Mouse (Mus musculus): ENCODE data around the gene Aspa. TPM values are rescaled to one million over a fixed set of nuclear protein-coding genes. Genes with fewer than 3 reads are reported as not detected.

The Aspa gene
- polyA plus RNA-seq, 1 experiment from 2014 or later, result 1.4 TPM

DNA sequence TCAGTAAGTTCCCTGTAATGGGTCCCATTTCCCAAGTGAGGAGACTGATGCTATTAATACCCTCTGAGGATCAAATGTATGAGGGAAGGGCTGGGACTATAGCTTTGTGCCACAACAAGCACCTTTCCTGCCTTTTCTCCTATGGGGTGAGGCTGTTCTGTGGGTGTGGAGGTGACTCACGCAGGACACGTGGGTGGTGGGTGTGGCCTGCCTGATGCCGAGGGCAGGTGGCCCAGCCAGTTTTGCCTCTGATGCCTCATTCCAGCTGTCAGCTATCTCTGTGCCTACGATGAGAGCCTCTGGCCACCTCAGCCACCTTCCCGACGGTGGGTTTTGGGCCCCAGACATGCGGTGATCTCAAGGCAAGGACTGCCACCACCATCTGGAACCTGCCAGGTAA is 62.1 kb downstream of the Aspa start, which contains the start of gene Trpv3:
Gene Trpv3 (plus strand): TSS at position 122 of the 400 bp plus-strand sequence.
- Histone ChIP-seq H3K27me3 (ENCODE audit: control insufficient read depth, insufficient read depth, low read depth, low read length) (no peaks in the 10 kb centered on the region), H3K27ac (ENCODE audit: low read length) (no peak within 1 kb of the TSS), H3K36me3 (ENCODE audit: control insufficient read depth, insufficient read depth, low read length) (no peaks in the 10 kb centered on the region), H3K4me1 (replicated peaks; ENCODE audit: control insufficient read depth, insufficient read depth, low read length) (no peaks in the 10 kb centered on the region), H3K4me2 (ENCODE audit: low read depth, low read length) (no peak within 1 kb of the TSS), H3K9ac (ENCODE audit: low read length) (no peak within 1 kb of the TSS), H3K4me3 (ENCODE audit: low read length) (no peak within 1 kb of the TSS), H3K9me3 (ENCODE audit: control insufficient read depth, low read length) (no peaks in the 10 kb centered on the region)
- 71% methylated on average over 7 of the region's 7 CpGs for WGBS
- ATAC-seq (ENCODE audit: low read depth), result no peak

DNA sequence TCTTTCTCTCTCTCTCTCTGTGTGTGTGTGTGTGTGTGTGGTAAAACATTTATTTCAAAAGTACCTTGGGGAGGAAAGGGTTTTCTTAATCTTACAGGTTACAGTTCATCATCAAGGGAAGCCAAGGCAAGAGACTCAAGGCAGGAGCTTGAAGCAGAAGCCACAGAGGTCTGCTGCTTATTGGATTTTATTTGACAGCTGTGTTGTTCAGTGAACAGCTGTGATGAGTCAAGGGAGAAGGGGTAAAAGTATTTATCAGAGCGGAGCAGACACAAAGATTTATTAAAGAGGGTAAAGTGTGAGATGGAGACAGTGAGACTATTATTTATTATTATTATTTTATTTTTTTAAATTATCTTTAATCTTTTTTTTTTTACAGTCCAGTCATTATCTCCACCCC is 68.0 kb downstream of the Aspa start:
- WGBS, result 51% methylated on average over 1 of the region's 1 CpGs
- no peak overlapping the region for H3K4me3 ChIP-seq (ENCODE audit: low read length)
- no peak for ATAC-seq (ENCODE audit: low read depth)
- H3K27ac ChIP-seq (ENCODE audit: low read length), result no peak overlapping the region
- H3K27me3 ChIP-seq (ENCODE audit: control insufficient read depth, insufficient read depth, low read depth, low read length), result no peaks in the 10 kb centered on the region
- H3K36me3 ChIP-seq (ENCODE audit: control insufficient read depth, insufficient read depth, low read length), result no peaks in the 10 kb centered on the region
- H3K9me3 ChIP-seq (ENCODE audit: control insufficient read depth, low read length), result no peaks in the 10 kb centered on the region
- no peak overlapping the region for H3K4me2 ChIP-seq (ENCODE audit: low read depth, low read length)
- no peaks in the 10 kb centered on the region for H3K4me1 ChIP-seq (replicated peaks; ENCODE audit: control insufficient read depth, insufficient read depth, low read length)
- H3K9ac ChIP-seq (ENCODE audit: low read length), result no peak overlapping the region

DNA sequence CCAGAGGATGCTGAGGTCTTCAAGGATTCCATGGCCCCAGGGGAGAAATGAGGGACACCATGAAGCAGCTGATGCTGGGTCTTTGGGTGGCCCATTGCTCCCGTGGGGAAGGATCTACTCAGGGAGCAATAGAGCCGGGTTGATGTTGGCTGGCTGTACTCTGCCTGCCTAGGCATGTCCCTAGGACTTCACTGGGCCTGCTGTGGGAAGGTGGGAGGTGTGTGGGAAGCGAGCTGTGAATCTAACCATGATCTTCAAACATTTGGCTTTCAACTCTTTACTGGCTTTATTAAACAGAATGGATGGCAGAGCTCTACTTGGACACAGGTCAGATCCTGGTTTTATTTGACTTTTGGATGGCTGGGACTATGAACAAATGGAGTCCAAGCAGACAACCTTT is 68.9 kb downstream of the Aspa start:
- H3K4me2 ChIP-seq (ENCODE audit: low read depth, low read length), result no peak overlapping the region
- no peak overlapping the region for H3K27ac ChIP-seq (ENCODE audit: low read length)
- no peaks in the 10 kb centered on the region for H3K27me3 ChIP-seq (ENCODE audit: control insufficient read depth, insufficient read depth, low read depth, low read length)
- no peak overlapping the region for H3K4me3 ChIP-seq (ENCODE audit: low read length)
- H3K4me1 ChIP-seq (replicated peaks; ENCODE audit: control insufficient read depth, insufficient read depth, low read length), result no peaks in the 10 kb centered on the region
- H3K36me3 ChIP-seq (ENCODE audit: control insufficient read depth, insufficient read depth, low read length), result no peaks in the 10 kb centered on the region
- no peak overlapping the region for H3K9ac ChIP-seq (ENCODE audit: low read length)
- ATAC-seq (ENCODE audit: low read depth), result no peak
- WGBS, result 57% methylated on average over 3 of the region's 3 CpGs
- no peaks in the 10 kb centered on the region for H3K9me3 ChIP-seq (ENCODE audit: control insufficient read depth, low read length)

DNA sequence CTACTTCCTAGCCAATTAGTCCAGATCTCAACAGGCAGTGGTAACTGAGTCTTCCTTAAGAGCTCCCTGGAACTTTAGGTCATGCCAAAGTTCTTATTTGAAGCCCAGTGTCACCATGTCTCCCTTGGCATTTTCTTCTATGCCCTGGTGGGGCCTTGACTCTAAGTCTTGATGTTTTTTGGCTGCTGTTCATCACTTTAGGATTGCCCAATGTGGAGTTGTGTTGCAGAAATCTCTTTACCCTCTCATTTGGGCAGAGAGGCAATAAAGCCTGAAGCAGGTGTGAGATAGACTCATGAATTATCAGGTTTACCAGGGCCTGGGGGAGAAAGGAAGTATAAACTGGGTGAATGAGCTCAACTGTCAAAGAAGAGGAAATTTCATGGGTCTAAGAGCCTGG is 70.7 kb downstream of the Aspa start:
- Histone ChIP-seq H3K4me3 (ENCODE audit: low read length) (no peak overlapping the region), H3K9ac (ENCODE audit: low read length) (no peak overlapping the region), H3K9me3 (ENCODE audit: control insufficient read depth, low read length) (no peaks in the 10 kb centered on the region), H3K27ac (ENCODE audit: low read length) (no peak overlapping the region), H3K27me3 (ENCODE audit: control insufficient read depth, insufficient read depth, low read depth, low read length) (no peaks in the 10 kb centered on the region), H3K4me2 (ENCODE audit: low read depth, low read length) (no peak overlapping the region), H3K4me1 (replicated peaks; ENCODE audit: control insufficient read depth, insufficient read depth, low read length) (no peaks in the 10 kb centered on the region), H3K36me3 (ENCODE audit: control insufficient read depth, insufficient read depth, low read length) (no peaks in the 10 kb centered on the region)
- ATAC-seq (ENCODE audit: low read depth), result no peak

DNA sequence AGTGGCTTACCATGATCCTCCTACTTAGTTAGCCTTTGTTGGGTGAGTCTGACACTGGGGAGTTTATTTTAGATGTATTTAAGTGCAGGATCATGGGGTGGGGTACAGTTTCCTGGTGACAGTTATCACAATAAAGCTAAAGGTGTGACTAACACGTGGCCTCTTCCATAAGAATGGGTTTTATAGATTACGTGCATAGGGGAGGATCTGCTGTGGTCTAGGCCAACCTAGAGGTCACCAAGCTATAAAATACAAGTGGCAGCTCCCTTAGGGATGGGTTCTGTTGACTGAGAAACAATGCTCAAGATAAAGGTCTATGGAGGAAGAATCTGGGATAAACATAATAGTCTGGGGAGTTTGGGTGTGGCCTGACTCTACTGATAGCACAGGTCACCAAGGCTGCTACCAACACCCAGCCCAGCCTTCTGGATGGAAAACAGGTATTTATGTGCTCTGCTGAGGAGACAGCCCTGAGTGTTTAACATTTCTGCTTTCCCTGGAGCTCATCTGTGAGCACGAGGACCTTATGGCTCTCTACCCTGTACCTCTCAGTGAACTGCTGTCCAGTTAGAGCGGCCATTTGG is 71.9 kb downstream of the Aspa start:
- Histone ChIP-seq H3K9ac (ENCODE audit: low read length) (no peak overlapping the region), H3K27me3 (ENCODE audit: control insufficient read depth, insufficient read depth, low read depth, low read length) (no peaks in the 10 kb centered on the region), H3K4me3 (ENCODE audit: low read length) (no peak overlapping the region), H3K9me3 (ENCODE audit: control insufficient read depth, low read length) (no peaks in the 10 kb centered on the region), H3K27ac (ENCODE audit: low read length) (no peak overlapping the region), H3K36me3 (ENCODE audit: control insufficient read depth, insufficient read depth, low read length) (no peaks in the 10 kb centered on the region), H3K4me2 (ENCODE audit: low read depth, low read length) (no peak overlapping the region), H3K4me1 (replicated peaks; ENCODE audit: control insufficient read depth, insufficient read depth, low read length) (no peaks in the 10 kb centered on the region)
- ATAC-seq (ENCODE audit: low read depth), result no peak
- WGBS, result 66% methylated on average over 4 of the region's 4 CpGs

Other genes starting within 250 kb of the Aspa start
- 0.63 and 0.68 TPM in 2 replicates for gene Itgae, start 239.0 kb downstream of the Aspa start, polyA plus RNA-seq (2015; fragmentation: Nextera tagmentation; extraction: Ambion mirVana)
- 16.8 and 18.4 TPM in 2 replicates for gene Haspin, start 191.3 kb downstream of the Aspa start, polyA plus RNA-seq (2015; fragmentation: Nextera tagmentation; extraction: Ambion mirVana)
- 0.18 and 0.70 TPM in 2 replicates for gene P2rx5, start 169.2 kb downstream of the Aspa start, polyA plus RNA-seq (2015; fragmentation: Nextera tagmentation; extraction: Ambion mirVana)
- gene Emc6, start 152.6 kb downstream of the Aspa start, polyA plus RNA-seq (2015; fragmentation: Nextera tagmentation; extraction: Ambion mirVana), result 117 and 121 TPM in 2 replicates
- 275 and 278 TPM in 2 replicates for gene Tax1bp3, start 152.5 kb downstream of the Aspa start, polyA plus RNA-seq (2015; fragmentation: Nextera tagmentation; extraction: Ambion mirVana)
- 14.9 and 16.4 TPM in 2 replicates for gene Ctns, start 130.6 kb downstream of the Aspa start, polyA plus RNA-seq (2015; fragmentation: Nextera tagmentation; extraction: Ambion mirVana)
- 1.6 and 2.3 TPM in 2 replicates for gene Shpk, start 130.1 kb downstream of the Aspa start, polyA plus RNA-seq (2015; fragmentation: Nextera tagmentation; extraction: Ambion mirVana)
- gene Trpv1, start 95.3 kb downstream of the Aspa start, polyA plus RNA-seq (2015; fragmentation: Nextera tagmentation; extraction: Ambion mirVana), result 0.05 TPM in 1 of 2 replicates, not detected in the other
- gene Trpv3, start 62.2 kb downstream of the Aspa start, polyA plus RNA-seq (2015; fragmentation: Nextera tagmentation; extraction: Ambion mirVana), result 0.13 and 0.14 TPM in 2 replicates
- gene Gm49340, start 145 bp upstream of the Aspa start, polyA plus RNA-seq (2015; fragmentation: Nextera tagmentation; extraction: Ambion mirVana), result not detected in 2 replicates
- gene Spata22, start 145 bp upstream of the Aspa start, polyA plus RNA-seq (2015; fragmentation: Nextera tagmentation; extraction: Ambion mirVana), result 0.21 TPM in 1 of 2 replicates, not detected in the other
- gene Olfr20, start 21.2 kb upstream of the Aspa start, polyA plus RNA-seq (2015; fragmentation: Nextera tagmentation; extraction: Ambion mirVana), result not detected in 2 replicates
- gene Olfr376, start 41.6 kb upstream of the Aspa start, polyA plus RNA-seq (2015; fragmentation: Nextera tagmentation; extraction: Ambion mirVana), result not detected in 2 replicates
- gene Olfr1, start 70.0 kb upstream of the Aspa start, polyA plus RNA-seq (2015; fragmentation: Nextera tagmentation; extraction: Ambion mirVana), result not detected in 2 replicates
- not detected in 2 replicates for gene Olfr378, start 98.9 kb upstream of the Aspa start, polyA plus RNA-seq (2015; fragmentation: Nextera tagmentation; extraction: Ambion mirVana)
- not detected in 2 replicates for gene Olfr380, start 127.9 kb upstream of the Aspa start, polyA plus RNA-seq (2015; fragmentation: Nextera tagmentation; extraction: Ambion mirVana)
- not detected in 2 replicates for gene Olfr381, start 162.0 kb upstream of the Aspa start, polyA plus RNA-seq (2015; fragmentation: Nextera tagmentation; extraction: Ambion mirVana)
- gene Olfr382, start 187.6 kb upstream of the Aspa start, polyA plus RNA-seq (2015; fragmentation: Nextera tagmentation; extraction: Ambion mirVana), result not detected in 2 replicates